Mouse (Mus musculus) heart, postnatal 36 days (tissue): ENCODE data around the gene Itgb7. TPM values are rescaled to one million over a fixed set of nuclear protein-coding genes. Genes with fewer than 3 reads are reported as not detected.
"Not testable (repeated sequence)": the region's sequence is repeated elsewhere in the genome, so short reads cannot be mapped to it uniquely, and the experiment has no call there.

ENCODE experiments used
- DNase-seq, 2 experiments: peaks; one replicate each; pipeline ENCODE4 v3.0.0; 2021 to 2022
- intact Hi-C: fragments of 180-260 bp; cut with DNase I; formaldehyde crosslinking; loops from one replicate; pipeline ENCODE4 v1.15.1; 2025
- total RNA-seq, 2 experiments: library from RNA; stranded (reverse); gene quantifications; 2 replicates each; pipeline ENCODE4 v1.2.3; 2021

Gene Itgb7
- total RNA-seq, 2 experiments from 2014 or later = 1.6 to 1.8 TPM

DNA sequence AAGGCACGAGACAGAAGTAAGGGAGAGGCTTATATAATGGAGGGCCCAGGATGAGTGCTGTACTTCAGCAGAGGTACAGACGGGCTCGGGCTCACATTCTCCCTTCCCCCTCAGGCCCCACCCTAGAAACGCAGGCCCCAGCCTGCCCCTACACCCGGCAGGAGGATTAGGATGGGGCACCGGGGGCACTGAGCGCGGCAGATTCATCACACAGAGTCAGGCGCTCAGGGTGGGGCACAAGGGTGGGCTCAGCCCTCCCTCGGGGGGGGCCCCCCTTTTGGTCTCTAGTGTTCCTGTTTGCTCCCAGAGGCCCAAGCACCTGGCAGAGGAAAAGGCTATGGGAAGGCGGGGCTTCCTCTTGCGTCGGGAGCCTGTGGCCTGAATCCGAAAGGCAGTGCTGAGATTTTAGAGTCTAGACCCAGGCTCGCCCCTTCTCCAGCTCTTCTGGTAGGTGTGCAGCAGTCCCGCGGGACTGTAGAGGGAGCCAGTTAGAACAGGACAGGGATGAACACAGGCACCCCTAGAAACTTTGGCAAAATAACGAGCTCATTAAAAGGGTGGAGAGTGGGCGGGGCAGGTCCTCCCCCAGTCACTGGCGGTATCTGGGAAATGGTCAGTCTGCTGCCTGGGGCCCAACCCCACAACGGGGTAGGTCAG, 3.8 kb upstream of the Itgb7 start:
- intact Hi-C loops = no loop called here
- peak; percentile 38 to 42 for DNase-seq

DNA sequence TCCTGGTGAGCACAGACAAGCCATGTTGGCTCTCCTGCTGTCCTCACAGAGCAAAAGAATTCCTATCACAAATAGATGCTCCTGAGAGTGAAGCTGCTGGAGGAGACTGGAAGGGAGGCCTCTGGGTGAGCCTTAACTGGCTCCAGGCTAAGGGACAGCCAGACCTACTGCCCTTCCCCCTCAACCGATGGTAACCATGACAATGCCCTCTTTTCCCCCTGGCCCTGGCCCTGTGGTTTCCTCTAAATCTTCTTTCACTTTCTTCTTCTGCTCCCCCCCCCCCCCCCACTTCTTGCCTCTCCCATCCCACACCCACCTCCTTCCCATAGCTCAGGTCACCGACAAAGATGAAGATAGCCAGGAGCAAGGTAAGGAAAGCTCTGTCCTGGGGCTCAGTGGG, 2.2 kb upstream of the Itgb7 start:
- intact Hi-C loops = no loop called here
- DNase-seq = no peak

DNA sequence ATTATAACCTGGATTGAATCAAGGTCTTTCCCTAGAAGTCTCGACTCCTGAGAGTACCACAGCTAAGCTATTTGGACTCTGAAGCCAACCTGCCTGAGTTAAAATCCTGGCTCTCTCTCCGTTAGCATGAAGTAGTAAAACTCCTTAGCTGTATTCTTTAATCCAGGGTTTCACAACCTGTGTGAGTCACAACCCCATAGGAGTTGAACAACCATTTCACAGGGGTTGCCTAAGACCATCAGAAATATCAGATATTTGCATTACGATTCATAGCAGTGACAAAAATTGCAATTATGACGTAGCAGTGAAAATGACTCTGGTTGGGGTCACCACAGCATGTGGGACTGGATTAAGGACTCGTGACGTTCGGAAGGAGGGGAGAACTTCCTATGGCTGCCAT, 1.0 kb upstream of the Itgb7 start:
- DNase-seq = no peak
- intact Hi-C loops = no loop called here

DNA sequence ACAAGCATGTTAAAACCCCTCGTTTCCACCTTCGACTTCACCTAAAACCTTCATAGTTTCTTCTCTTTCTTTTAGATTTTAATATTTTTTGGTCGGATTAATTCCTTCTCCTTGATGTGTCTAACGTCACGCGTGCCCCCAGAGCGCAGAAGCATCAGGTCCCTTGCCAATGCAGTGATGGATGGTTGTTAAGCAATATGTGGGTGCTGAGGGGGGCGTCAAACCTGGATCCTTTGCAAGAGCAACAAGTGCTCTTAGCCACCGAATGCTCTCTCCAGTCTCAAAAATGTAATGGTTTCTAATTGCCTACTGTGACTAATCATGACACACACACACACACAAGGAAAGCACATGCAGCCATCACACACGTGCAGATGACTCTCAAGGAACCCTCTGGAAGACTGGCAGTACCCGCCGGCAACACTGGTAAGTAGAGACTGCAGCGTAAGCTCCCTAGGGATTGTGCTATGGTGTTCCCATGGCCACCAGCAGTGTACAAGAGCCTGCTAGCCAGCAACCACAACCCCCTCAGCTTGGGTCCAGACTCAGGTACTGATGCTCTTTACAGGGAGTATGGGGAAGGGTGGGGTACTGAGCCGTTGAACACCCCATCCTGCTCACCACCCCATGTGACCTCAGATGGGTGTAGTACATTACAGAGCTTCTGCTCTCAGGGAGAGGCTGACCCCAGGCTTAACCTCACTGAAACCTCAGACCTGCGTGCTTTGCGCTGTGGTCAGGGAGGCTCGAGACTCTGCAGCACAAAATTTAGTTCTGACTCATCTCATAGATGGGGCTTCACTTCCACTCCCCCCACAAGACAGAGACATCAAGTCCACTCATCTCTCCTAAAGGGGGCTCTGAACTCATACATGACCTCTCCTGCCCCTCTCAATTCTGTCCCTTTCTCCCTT, 1.1 kb downstream of the Itgb7 start:
- no peak for DNase-seq
- intact Hi-C loops = no loop called here

DNA sequence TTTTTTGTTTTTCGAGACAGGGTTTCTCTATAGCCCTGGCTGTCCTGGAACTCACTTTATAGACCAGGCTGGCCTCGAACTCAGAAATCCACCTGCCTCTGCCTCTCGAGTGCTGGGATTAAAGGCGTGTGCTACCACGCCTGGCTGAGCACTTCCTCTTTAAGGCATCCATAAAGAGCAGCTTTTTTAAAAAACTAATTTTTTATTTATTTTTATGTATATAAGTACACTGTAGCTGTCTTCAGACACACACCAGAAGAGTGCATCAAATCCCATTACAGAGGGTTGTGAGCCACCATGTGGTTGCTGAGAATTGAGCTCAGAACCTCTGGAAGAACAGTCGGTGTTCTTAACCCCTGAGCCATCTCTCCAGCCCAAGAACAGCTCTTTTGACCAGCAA, 6.1 kb downstream of the Itgb7 start:
- intact Hi-C loops = not testable (repeated sequence)

DNA sequence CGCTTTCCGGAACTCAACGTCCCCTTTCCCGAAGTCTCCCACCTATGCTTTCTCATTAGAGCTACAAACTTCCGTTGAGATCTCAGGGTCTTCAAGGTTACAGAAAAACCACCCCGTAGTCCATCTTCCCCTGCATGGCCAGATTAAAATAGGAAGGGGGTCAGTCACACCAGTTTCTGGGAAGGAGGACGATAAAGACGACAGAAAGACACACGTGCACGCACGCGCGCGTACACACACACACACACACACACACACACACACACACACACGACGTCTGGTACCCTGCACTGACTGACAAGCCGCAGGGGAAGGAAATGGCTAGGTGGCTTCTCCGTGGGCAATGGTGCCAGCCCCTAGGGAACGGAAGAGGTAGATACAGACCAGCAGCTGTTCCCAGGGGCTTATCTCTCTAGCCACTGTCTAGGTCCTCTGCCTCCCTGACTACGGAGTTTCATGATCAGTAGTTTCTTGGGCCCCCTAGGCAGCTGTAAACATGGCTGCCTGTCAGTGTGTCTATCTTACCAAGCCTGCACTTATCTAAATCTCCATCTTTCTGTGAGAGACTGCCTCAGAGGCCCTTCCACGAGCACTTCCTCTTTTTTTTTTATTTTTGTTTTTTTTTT, 6.6 kb downstream of the Itgb7 start:
- DNase-seq = no peak
- intact Hi-C loops = loop anchor here (1.0 to 5.0 kb wide), 2 partner anchors 47 to 238 kb away; no protein-coding TSS in a partner anchor

More for the DNA sequence above, 6.1 kb downstream of the Itgb7 start:
- not testable (repeated sequence) for DNase-seq

DNA sequence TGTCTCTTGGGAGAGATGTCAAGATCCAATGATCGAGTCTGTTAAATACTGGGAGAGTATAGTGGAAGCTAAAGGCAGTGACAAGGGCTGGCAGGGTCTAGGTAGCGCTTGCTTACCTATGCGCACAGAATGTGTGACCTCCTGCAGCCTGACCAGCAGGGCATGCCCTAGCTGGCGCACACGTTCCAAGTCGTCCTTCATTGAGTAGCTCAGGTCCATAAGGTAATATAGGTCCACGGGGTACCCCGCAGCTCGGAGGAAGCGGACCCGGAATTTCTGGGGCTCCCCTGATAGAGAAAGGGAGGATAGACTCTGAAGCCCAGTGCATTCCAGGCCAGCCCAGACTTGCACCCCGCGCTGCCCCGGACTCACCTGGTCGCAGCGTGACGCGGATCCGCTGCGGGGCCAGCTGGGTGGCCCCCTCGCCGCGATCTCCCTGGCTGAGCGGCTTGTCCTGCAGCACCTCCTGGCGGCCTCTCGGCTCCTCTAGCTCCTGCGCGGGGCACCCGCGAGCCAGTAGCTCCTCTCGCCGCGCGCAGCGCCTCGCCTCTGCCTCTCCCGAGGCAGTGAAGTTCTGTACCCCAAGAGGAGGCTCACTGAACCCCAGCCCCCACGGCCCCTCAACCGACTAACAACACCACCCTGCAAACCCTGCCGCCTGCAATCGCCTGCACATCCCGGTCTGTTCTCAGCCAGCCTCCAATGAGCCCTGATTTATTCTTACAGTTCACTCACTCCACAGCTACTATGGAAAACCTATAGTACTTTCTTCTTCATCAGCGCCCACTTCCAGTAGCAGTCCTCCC, 7.4 kb downstream of the Itgb7 start:
- DNase-seq = peak; percentile 85
- intact Hi-C loops = loop anchor here (1.0 to 5.0 kb wide), 2 partner anchors 46 to 237 kb away; no protein-coding TSS in a partner anchor

DNA sequence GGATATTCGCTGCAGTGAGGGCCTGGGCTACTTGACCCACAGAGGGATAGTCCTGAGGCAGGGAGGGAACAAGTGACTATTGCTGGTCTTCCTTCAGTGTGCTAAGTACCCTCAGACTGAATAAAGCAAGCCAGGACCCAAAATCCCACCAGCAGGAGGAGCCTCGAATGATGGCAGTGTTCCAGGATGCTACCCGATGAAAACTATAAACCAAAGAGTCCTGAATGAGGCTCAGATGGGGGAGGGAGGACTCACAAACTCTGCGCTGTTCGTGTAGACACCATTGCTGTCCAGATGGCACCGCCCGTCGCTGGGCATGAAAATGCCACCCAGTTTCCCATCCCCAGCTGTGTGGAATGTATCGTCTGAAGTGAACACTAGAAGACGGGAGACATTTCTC, 9.4 kb downstream of the Itgb7 start:
- no peak for DNase-seq
- intact Hi-C loops = loop anchor here (5.0 kb wide), 1 partner anchor 235 kb away; no protein-coding TSS in a partner anchor

DNA sequence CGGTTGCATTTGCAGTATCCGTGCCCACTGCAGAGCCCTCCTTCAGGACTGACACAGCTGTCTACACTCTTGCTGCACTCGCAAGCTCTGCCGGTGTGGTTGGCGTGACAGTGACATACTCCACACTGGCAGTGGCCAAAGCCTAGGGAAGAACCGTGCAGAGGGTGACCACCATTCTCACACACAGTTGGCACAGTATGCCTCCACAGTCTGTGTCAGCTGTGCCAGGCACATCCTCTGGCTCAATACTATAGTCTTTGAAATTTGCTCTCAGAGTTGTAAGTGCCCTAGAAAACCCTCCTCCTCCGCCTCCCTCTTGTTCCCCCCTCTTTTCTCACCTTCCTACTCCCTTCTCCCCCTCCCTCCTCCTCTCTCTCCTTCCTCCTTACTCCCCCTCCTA, 14.4 kb downstream of the Itgb7 start:
- intact Hi-C loops = no loop called here
- DNase-seq = no peak

DNA sequence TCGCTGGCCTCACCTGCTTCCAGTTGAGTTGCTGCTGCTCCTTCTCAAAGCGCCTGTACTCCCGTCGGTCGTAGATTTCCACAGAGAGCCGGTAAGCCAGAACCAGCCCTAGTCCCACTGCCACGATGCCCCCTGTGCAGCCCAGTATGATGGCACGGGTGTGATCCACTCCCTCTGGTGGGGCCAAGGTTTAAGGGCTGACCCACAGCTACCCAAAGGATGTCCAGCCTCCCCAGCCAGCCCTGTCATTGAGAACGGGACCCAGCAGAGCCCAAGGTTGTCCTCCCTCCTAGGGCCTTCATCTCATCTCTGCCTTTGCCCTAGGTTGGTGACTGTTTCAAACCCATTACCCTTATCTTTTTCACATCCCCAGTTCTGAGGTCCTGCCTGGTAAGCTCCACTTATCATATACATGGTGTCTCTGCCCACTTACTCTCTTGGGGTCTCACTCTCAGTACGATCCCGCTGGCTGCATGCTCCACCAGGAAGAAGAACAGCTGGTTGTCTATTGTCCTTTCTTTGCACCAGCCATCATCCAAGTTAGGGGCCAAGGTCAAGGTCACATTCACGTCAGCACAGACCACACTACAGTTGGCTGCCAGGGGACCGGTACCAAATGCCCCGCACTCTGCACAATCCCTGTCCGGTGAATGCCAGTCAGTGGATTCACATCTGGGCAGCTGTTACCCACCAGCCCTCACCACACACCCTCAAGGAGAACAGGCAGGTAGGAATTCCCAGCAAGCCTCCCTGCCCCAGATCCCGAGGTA, 15.1 kb downstream of the Itgb7 start:
- no peak for DNase-seq
- intact Hi-C loops = no loop called here

DNA sequence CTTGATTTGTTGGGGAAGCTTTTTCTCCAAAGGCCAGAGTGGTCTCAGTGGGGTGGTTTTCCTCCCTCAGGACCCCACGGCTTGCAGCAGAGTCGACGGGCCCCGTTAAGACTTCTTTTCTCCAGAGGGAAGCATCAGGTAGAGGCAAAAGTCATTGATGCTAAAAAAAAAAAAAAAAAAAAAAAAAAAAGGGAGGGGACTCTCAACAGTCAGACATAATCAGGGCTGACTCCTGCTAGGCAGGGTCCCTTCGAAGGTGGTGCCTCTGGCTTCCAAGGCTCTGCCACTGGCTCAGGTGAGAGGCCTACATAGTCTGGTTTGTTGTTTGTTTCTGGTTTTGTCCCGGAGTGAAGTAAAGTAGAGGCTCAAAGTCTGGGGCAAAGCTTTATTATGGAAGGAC, 16.1 kb downstream of the Itgb7 start:
- DNase-seq = no peak
- intact Hi-C loops = no loop called here

DNA sequence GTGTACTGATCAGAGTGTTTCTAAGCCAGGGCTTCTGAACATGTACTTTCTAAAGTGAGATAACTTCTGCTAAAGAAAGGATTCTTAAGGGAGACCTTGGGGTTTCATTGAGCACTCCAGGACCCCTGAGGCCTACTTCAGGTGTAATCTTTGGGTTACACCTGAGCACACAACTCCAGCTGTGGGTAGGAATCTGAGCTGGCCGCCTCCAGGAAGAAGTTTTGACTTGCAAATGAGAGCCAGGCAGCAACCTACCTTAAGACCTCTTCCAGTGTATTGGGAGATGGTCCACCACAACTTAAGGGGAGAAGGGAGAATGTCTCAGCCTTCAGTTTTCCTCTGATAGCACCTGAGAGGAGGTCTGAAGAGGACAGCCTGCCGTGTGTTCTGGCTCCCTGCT, 17.6 kb downstream of the Itgb7 start:
- intact Hi-C loops = no loop called here
- no peak for DNase-seq

DNA sequence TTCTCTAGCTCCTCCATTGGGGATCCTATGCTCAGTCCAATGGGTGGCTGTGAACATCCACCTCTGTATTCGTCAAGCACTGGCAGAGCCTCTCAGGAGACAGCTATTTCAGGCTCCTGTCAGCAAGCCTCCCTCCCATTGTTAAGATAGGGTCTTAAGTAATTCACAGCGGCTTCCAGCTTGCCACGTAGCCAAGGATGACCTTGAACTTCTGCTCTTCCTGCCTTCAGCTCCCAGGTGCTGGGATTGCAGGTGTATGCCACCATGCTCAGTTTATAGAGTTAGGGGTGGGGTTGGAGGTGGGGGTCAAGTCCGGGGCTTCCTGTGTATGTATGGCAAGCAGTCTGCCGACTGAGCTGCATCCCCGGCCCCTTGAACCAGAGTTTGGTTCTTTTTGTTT, 19.8 kb downstream of the Itgb7 start:
- intact Hi-C loops = no loop called here

DNA sequence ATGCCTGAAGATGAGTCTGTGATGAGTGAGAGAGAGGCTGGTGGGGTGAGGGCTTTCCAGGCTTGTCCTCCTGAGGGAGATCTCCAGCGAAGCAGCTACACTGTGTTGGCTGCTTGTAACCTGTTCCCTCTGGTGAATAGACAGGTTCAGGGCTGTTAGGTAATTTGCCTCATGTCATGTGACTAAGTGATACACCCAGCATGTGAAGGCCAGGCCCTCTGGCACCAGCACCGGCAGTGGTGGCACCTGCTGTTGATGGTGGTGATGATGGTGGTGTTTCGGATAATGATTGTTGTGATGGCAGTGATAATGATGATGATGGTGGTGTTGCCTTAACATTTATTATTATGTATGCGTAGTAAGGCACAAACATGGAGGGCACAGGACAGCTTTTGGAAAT, 20.9 kb downstream of the Itgb7 start:
- intact Hi-C loops = no loop called here
- no peak for DNase-seq

More for the DNA sequence above, 19.8 kb downstream of the Itgb7 start:
- no peak for DNase-seq

DNA sequence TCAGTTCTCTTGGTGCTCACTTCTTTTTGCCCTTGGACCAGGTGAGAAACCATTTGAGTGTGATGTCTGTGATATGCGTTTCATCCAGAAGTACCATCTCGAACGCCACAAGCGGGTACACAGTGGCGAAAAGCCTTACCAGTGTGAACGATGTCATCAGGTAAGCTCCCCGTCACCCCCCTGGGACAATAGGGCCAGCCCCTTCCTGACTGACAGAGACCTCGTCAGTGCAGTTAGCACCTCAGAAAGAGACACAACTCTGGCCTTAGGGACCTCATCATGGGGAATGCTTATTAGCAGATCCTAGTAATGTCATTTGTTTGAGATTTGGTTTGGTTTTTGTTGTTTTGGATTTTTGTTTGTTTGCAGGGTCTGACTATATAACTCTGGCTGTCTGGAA, 22.6 kb downstream of the Itgb7 start:
- no peak for DNase-seq
- intact Hi-C loops = no loop called here

DNA sequence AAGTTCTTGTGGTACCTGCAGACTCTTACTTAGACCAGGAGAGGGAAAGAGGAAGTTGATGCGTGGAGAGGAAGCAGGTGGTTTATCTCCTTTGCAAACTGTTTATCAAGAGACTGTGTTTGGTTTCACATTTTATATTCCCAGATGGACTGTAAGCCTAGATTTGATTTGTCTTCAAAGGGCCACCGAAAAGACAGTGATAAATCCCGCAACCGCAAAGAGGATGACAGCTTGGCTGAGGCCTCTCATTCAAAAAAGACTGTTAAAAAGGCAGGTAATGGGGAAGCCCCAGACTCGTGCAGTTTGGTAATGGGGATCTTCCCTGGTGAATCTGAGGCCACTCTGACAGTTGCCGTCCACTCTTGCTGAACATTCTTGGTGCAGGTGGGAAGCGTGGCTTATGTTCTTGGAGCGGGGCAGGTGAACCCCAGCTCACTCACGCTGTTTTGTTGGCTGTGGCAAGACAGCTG, 23.6 kb downstream of the Itgb7 start:
- DNase-seq = no peak
- intact Hi-C loops = no loop called here

DNA sequence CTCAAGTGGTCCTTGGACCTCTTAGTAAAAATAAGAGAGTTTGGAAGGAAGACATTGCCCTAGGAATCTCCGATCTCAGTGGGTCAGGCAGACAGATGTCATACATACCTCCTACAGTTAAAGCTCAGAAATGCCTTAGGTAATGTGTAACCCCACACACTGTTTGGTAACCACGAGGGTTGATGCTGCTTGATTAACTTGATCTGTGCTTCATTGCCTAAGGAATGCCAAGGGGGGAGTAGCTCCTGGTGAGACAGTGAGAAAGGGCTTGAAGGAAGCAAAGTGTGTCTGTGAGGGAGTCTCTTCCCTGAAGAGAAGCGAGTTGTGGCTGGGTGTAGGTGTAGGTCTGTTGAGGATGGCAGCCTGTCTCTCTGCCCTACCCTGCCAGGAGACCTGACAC, 24.4 kb downstream of the Itgb7 start:
- intact Hi-C loops = no loop called here
- DNase-seq = no peak

DNA sequence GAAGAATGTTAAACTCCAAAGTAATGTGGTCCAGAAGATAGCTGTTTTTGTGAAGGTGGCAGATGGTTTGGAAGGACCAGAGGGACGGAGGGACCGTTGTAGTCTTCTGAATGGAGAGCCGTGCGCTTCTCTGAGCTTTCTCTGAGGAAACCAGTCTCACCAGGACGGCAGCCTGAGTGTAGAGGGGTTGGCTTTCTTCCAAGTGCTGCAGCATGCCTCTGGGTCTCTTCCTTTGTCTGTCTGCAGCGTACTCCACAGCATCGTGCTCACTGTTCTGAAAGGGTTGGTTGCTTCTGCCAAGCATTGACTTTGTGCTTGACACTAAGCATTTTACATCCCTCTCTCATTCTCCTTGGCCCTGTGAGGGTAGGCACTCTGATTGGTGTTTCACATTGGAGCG, 26.0 kb downstream of the Itgb7 start:
- intact Hi-C loops = no loop called here
- DNase-seq = no peak

DNA sequence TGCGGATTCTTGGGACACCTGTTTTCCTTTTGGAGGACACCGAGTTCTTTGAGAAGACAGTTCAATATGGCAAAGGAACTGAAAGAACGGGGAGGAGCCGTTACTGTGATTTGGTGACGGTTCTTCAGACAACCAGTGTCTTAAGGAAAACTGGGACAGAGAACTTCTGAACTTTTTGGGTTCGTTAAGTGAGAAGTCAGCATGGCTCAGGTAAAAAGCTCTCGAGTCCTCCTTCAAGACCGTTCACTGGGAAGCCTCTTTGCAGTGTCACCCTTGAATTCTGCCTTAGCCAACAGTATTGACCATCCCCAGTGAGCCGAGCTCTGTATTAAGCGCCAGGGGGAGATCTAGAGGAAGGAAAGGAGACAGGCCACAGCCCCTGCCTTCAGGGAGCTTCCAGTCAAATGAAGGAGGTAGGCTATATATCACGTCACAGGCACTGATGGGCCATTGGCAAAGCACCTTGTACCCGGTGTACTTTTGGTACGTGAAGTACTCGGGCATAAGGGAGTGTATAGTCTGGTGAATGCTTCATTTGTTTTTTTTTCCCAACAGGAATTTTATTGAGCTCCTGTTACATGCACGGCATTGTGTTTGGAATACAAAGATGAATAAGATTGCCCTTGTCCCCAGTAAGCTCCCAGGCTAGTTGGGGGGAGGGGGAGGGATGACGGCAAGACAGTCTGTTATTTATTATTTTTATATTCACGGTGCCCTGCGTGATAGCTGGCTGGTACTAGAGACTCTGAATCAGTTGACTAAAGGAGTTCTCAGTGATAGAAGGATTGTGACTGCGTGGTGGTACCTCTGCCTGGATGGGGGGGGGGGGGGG, 26.9 kb downstream of the Itgb7 start, which contains the start of gene Csad:
TSS of gene Csad (minus strand) at position 51 of the 832 bp plus-strand sequence.
- no peak for DNase-seq
- intact Hi-C loops = no loop called here
